Mouse (Mus musculus) spleen, postnatal 36 days (tissue): ENCODE data around the gene Prtg.

ENCODE experiments used
- DNase-seq, 2 experiments: peaks; one replicate each; pipeline ENCODE4 v3.0.0; 2022; ENCODE audit warnings: low spot score in 2 of 2, mixed read lengths in 1 of 2

Gene Prtg

GRCm38 (mm10) chr9:72809077-72809476, 2.4 kb downstream of the Prtg start:
- DNase-seq = no peak

GRCm38 (mm10) chr9:72810607-72811006, 3.9 kb downstream of the Prtg start:
- DNase-seq = no peak

GRCm38 (mm10) chr9:72812091-72812490, 5.4 kb downstream of the Prtg start:
- no peak for DNase-seq

DNA sequence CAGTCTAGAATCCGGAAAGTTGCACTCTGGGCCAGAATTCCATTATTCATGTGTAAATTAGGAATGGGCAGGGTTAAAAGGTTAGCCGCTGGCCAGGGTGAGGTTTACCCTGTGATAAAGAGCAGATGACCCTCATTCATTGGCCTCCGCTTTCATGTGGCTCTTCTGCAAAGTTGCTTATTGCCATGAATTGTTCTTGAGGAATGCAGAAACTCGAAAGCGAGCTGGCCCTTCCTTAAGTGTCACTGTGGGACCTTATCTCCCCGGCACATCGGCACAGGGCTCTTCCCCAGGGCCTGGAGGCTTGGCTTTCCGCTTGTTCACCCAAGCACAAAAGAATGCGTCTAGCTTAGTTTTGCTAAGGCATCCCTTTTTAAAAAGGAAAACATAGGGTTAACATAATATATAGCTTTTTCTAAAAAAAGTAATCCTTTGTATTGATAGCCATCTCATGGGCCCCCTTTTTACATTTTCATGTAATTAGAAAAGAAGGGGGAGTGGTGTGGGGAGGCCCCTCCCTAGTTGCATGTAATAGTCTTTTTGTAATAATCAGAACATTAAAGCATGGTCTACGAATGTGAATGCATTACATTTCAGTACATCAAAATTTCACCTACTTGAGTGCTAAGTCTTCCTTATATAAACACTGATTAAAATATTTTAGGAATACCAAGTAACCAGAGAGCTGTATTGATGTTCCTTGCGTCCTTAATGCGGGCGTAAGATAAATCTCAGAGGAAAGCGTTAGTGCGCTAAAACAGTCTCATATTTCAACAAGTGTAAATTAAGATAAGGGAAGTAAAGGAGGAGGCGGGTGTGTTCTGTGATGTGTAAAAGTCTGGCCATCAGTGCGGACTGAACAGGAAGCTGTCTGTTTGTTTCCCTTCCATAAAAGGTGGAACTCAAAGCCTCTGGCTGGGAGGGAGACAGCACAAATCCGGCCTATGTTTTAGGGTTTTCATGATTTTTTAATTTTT, 6.2 kb downstream of the Prtg start:
- peak; percentile 65 to 66 for DNase-seq

GRCm38 (mm10) chr9:72825511-72825910, 18.8 kb downstream of the Prtg start:
- DNase-seq = no peak

DNA sequence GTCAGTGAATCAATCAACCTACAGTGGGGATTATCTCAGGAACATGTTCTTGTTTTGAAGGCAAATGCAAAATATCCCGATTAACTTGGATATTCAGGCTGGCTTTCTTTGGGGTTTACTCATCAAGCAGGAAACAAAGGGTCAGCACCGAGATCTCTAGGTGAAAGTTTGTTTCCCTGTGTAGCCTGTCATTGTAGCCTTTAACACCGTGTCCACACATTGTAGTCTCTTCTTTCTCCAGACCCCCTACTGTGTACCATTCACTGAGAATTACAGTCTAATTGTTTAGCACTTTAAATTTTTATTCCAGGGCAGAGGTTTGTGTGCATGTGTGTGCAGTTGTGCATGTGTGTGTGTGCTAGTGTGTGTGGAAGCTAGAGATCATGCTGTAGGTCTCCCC, 19.3 kb downstream of the Prtg start:
- DNase-seq = no peak

DNA sequence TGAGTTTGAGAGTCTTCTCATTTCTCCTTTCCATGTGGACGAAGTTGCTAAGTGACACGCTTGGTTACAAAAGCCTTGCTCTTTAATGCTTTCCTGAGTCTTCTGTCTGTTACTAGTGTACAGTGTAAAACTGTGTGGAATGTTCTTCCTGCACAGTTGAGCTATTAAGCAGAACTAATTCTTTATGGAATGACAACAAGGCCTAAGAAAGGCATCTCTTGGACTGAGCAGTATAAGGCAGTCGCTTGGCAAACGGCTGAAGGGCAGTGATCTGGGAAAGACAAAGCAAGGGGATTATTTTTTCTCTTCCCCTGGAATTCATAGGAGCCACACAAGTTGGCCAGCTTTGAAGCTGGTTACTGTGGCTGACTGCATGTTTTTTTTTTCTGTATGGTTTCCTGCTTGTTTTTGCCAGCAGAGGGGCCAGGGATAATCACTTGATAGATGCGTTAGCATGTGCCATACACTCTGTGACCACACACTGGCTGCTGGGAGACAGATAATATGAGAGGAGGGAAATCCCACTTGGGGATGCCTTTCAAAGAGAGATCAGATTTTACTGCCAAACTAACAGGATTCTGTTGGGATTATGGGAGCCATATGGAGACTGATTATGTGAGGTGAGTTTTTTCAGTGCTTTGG, 22.1 kb downstream of the Prtg start:
- DNase-seq = no peak

DNA sequence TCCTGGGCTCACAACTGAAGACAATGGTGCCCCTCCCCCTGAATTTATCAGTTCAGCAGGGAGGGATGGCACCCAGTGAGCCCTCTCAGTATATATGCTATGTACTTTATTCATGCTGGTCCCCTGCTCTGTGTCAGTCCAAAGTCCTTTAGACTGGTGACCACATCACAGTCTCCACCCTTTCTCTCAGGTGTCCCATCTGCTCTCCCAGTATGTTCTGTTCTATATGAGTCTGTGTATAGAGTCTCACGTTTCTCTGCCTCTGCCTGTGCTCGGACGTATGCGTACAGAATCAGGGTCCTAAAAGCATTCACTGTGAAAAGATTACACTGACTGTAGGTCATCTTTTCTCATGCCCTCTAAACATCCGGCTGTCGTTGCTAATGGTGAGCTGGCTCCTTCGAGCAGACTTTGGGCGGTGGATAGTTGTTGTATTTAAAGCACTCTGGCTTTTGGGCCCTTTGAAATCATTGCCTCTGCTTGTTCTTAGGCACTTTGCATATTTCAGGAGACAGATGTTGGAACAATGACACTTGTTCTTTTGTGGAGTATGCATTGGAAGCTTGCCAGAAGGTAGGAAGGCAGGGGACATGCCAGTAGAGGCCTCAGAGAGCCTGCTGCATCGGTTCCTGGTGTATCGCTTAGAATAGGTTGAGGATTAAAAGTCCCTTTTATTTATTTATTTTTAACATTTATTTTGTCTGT, 27.5 kb downstream of the Prtg start:
- no peak for DNase-seq

DNA sequence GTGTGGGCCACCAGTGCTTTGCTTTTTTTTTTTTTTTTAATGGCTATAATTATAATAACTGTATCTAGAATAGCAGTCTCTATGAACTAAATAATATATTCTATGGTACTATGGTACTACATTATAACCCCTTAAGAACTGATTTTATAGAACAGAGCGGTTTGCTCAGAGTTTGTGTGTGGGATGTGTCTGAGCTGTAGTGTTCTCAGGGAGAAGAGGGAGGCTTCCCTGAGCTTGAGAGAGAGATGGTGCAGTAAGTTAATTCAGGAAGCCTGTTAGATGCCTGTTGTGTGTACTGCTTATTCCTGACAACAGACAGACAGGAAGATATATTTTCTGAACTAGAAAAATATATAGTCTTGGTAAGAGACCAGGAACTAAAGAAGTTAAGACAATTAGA, 28.3 kb downstream of the Prtg start:
- DNase-seq = no peak

- no peak for DNase-seq
Measured at GRCm38 (mm10) chr9:72836708-72837495, 30.2 kb downstream of the Prtg start.

GRCm38 (mm10) chr9:72837598-72838160, 31.0 kb downstream of the Prtg start:
- DNase-seq = no peak

DNA sequence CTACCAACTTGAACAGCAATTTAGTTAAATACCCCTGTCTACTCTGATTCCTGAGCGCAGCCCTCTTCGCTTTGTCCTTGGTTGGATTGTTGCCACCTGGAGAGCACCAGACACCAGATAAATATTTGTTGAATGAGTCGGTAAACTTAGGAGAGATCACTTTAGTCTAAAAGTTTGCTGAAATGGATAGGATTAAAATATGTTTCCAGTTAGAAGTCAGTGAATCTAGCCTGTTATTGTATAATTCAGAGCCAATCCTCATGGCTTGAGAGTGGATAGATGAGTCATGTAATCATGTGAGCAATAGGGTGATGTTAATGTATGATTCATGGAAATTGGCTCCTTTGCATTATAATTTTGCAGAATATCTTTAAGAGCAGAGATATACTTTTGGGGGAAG, 31.6 kb downstream of the Prtg start:
- no peak for DNase-seq

DNA sequence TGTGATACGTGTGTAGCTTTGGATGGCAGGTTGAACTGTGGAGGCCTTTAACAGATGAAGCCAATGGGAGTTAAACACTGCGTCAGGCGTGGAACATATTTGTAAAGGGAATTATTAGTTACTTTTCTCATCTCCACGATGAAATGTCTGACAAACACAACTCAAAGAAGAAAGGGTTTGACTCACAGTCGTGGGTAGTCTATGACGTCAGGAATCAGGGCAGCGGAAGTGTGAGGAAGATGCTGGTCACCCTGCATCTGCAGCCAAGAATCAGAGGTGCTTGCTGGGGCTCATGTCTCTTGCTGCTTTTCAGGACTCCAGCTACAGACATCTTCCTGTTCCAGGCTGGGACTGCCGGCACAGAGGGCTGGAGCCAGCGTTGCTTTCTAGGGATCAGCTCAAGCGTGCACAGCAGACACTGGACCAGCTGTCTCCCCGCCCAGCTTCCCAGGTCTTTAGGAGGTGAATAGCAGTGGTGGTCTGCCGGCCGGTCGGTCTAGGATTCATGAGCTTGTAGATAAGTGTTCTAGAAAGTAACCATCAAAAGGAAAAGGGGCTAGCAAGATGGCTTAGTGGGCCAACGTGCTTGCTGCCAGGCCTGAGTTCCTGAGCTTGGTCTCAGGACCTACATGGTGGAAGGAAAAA, 32.8 kb downstream of the Prtg start:
- DNase-seq = no peak

- no peak for DNase-seq
Measured at GRCm38 (mm10) chr9:72844496-72844895, 37.8 kb downstream of the Prtg start.

GRCm38 (mm10) chr9:72846160-72846559, 39.5 kb downstream of the Prtg start:
- no peak for DNase-seq

DNA sequence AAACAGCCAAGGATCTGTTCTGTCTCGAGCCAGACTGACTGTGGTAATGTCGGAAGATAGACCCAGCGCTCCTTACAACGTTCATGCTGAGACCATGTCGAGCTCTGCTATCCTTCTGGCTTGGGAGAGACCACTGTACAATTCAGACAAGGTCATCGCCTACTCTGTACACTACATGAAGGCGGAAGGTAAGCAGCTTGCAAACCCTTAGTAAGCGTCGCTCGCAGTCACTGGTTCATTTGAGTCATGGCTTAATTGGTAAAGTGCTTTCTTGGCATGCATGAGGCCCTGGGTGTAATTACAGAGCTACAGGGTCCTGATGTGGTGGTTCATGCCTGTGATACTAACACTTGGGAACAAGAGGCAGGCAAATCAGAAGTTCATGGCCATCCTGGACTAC, 44.9 kb downstream of the Prtg start:
- DNase-seq = no peak

DNA sequence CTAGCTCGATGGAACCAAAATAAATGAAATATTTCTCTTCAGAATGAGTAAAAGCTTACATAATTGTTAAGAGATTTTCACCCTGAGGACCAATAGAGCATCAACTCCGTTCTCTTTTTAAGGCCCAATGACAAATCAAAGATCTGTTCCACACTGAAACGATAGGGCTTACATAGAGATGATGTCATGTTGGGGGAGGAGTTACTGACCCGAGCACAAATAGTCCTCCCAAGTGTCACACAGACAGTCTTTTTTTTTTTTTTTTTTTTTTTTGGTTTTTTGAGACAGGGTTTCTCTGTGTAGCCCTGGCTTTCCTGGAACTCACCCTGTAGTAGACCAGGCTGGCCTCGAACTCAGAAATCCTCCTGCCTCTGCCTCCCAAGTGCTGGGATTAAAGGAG, 45.3 kb downstream of the Prtg start:
- DNase-seq = no peak

GRCm38 (mm10) chr9:72853681-72854190, 47.1 kb downstream of the Prtg start:
- DNase-seq = no peak

DNA sequence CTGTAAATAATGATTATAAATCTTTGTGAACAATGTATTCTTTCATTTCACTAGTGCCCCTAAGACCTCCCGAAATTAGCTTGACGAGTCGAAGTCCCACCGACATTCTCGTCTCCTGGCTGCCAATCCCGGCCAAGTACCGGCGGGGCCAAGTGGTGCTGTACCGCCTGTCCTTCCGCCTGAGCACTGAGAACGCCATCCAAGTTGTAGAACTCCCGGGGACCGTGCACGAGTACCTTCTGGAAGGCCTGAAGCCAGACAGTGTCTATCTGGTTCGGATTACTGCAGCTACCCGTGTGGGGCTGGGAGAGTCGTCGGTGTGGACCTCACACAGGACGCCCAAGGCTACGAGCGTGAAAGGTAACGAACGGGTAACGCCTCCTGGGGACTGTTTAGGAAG, 50.0 kb downstream of the Prtg start:
- no peak for DNase-seq

- no peak for DNase-seq
Measured at GRCm38 (mm10) chr9:72860764-72861163, 54.1 kb downstream of the Prtg start.

GRCm38 (mm10) chr9:72861235-72861634, 54.6 kb downstream of the Prtg start:
- DNase-seq = no peak
